Mouse (Mus musculus) naive thymus-derived CD4-positive, alpha-beta T cell, adult 2 months (primary cell): Measurements from ENCODE around the gene Gm13090.

Experiments used
- DNase-seq: peaks from one replicate; pipeline ENCODE4 v3.0.0-alpha.2; 2011; ENCODE audit warnings: low read depth

Gene Gm13090

DNA sequence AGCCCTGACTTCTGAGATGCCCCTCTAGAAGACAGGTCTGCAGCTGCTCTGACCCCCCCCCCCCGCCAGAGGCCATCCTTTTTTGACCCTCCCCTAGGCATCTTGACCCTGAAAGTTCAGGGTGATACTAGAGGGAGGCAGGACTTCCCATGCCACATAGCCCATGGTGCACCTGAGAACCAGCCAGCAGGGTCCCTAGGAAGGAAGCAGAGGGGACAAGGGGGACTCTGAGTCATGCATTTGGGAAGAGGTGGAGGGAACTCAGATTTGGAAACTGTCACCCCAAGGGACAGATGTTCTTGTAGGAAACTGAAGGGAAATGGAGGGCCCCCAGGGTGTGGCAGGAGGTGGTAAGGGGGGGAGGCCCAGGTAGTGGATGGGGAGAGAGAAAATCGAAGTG lies 49.2 kb downstream of the Gm13090 start:
- no peak for DNase-seq

DNA sequence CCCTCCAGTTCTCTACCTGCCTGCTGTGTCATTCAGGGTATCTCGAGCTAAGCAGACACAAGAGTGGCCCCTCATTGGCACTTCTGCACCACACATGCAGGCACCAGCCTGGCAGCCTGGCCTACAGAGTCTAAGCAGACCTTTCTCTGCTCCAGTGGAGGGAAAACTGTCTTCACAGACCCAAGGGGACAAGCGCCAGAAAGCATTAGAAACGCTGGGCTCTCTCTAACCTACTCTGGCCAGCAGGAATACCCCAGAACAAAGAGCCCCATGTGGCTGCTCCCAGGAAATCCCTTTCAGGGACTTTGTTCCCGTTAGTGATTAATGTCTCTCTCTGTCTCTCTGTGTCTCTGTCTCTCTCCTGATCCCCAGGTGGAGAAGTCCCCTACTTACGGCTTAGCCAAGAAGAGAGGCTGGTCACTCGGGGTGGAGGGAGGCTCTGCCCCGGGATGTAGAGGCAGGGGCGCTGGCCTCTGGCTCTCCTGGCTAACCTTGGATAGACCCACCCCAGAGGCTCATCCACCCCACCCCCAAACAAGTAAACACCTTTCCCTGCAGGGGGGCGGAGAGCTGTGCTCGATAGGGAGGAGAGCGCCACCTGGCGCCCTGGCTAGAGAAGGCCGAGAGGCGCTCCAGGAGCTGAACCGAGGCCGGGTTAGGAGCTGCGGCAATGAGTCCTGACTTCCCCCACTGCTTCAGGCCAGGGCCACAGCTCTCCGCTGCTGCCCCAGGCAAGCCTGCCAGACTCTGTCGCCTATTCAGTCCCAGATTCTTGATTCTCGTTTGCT lies 49.9 kb downstream of the Gm13090 start:
- DNase-seq = peak; percentile 44

DNA sequence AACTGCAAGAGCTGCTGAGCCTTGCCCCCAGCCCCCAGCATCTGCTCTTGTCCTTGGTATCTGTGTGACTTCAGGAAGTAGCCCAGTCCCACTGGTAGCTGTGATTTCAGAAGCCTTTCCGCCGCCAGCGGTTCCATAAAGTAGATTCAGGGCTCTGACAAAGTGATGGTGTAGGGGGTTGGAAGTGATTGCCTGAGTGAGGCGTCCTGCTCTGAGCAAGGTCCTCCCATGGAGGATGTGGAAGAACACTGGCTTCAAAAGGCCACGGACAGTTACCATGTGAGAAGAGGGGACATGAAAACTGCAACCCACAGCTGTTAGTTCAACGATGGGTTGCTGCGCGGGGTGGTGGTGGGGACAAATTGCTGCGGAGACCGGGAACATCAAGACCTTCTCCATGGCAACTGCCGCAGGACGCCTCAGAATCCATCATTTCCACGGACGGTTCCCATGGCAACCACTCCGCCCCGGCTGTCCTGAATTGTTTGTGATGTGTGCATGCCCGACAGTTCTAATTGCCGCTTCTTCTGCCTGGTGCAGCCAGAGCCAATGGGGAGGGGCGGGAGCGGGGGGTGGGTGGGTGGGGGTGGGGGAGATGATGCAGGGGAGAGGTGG lies 51.1 kb downstream of the Gm13090 start:
- DNase-seq = no peak
